Mouse (Mus musculus) lung, adult 2 months (tissue): Measurements from ENCODE around the gene Smad6. TPM values are rescaled to one million over a fixed set of nuclear protein-coding genes. Genes with fewer than 3 reads are reported as not detected.

ENCODE experiments used
- DNase-seq: peaks from one replicate; pipeline ENCODE4 v3.0.0; 2022
- H3K4me1 ChIP-seq: fragments of 200-500 bp; 2 replicates; pipeline ENCODE4 v1.6.1; 2011; ENCODE audit warnings: low read length; ENCODE audit not compliant: control insufficient read depth, insufficient read depth
- H3K4me3 ChIP-seq: fragments of 200-500 bp; replicated peaks from 2 replicates; pipeline ENCODE3; 2011; ENCODE audit warnings: low read depth, mild to moderate bottlenecking, control low read depth, low read length; ENCODE audit errors: extremely low read depth
- CTCF ChIP-seq: fragments of 200-500 bp; IDR thresholded peaks from 2 replicates; pipeline ENCODE4 v1.5.1; 2011; ENCODE audit warnings: mild to moderate bottlenecking, low read length, control low read depth; ENCODE audit not compliant: insufficient read depth
- POLR2A ChIP-seq: fragments of 200-500 bp; IDR thresholded peaks from 2 replicates; pipeline ENCODE4 v1.6.1; 2011; ENCODE audit warnings: low read depth, mild to moderate bottlenecking, control low read depth, low read length, borderline replicate concordance; ENCODE audit errors: extremely low read depth
- WGBS: fragments of 180-500 bp; shearing (Covaris S2); methylation state at CpG from one replicate; pipeline ENCODE4 v1.1.7; 2018; 5-methylcytosine and 5-hydroxymethylcytosine counted together
- polyA plus RNA-seq: library from polyadenylated mRNA; depleted of rRNA; stranded (reverse); fragments of >200 nt; gene quantifications from 2 replicates; pipeline ENCODE4 v1.2.3, GENCODE M21; 2012

Gene Smad6
- polyA plus RNA-seq, 1 experiment, result 260 TPM

GRCm38 (mm10) chr9:64022562-64023366 lies 905 bp upstream of the Smad6 start:
- DNase-seq, result peak; percentile 94

GRCm38 (mm10) chr9:64021319-64021850 lies 474 bp downstream of the Smad6 start:
- H3K4me3 ChIP-seq, result peak overlapping the region; percentile 90
- under 1% methylated on average over 32 of the region's 32 CpGs for WGBS
- no peak for DNase-seq
- peaks cover 3% of the 10 kb centered on the region; the same call in 1 of the 2 replicates for H3K4me1 ChIP-seq
- TF ChIP-seq CTCF, result no peak
- no peak; the same call in 1 of the 2 replicates for TF ChIP-seq POLR2A

More at GRCm38 (mm10) chr9:64022562-64023366, 905 bp upstream of the Smad6 start:
- WGBS, result 2% methylated on average over 54 of the region's 54 CpGs
- Histone ChIP-seq H3K4me3 (peak overlapping the region; percentile 84), H3K4me1 (peaks cover 3% of the 10 kb centered on the region; the same call in 1 of the 2 replicates)
- TF ChIP-seq POLR2A (peak; percentile 45; the same call in 1 of the 2 replicates), CTCF (no peak)

- peak; percentile 65 for DNase-seq
- under 1% methylated on average over 77 of the region's 89 CpGs for WGBS
- peak overlapping the region; percentile 90 for H3K4me3 ChIP-seq
- H3K4me1 ChIP-seq, result peaks cover 5% of the 10 kb centered on the region; the same call in 1 of the 2 replicates
- TF ChIP-seq POLR2A (0 out of 2 replicates have a peak, but pooled peaks have one; percentile 24), CTCF (no peak)
Observed at GRCm38 (mm10) chr9:64020606-64021318, 1.1 kb downstream of the Smad6 start.

- peak; percentile 64 for DNase-seq
- Histone ChIP-seq H3K4me3 (peak overlapping the region; percentile 90), H3K4me1 (peaks cover 5% of the 10 kb centered on the region; the same call in 1 of the 2 replicates)
- under 1% methylated on average over 50 of the region's 50 CpGs for WGBS
- no peak for TF ChIP-seq CTCF
- no peak for TF ChIP-seq POLR2A
Observed at GRCm38 (mm10) chr9:64020171-64020605, 1.7 kb downstream of the Smad6 start.

GRCm38 (mm10) chr9:64019036-64019886 lies 2.6 kb downstream of the Smad6 start:
- DNase-seq, result no peak
- Histone ChIP-seq H3K4me3 (peak overlapping the region; percentile 90), H3K4me1 (peaks cover 5% of the 10 kb centered on the region)
- TF ChIP-seq POLR2A (0 out of 2 replicates have a peak, but pooled peaks have one; percentile 37), CTCF (no peak)
- WGBS, result 19% methylated on average over 10 of the region's 10 CpGs

- WGBS, result 11% methylated on average over 23 of the region's 23 CpGs
- TF ChIP-seq POLR2A, result peak; percentile 78; the same call in 1 of the 2 replicates
- no peak for TF ChIP-seq CTCF
- peak overlapping the region; percentile 90 for H3K4me3 ChIP-seq
- DNase-seq, result peak; percentile 78
- peaks cover 6% of the 10 kb centered on the region for H3K4me1 ChIP-seq
Observed at GRCm38 (mm10) chr9:64017861-64018793, 3.7 kb downstream of the Smad6 start.

- TF ChIP-seq CTCF, result no peak
- no peak for TF ChIP-seq POLR2A
- WGBS, result 4% methylated on average over 25 of the region's 25 CpGs
- DNase-seq, result peak; percentile 62
- Histone ChIP-seq H3K4me1 (peaks cover 5% of the 10 kb centered on the region; the same call in 1 of the 2 replicates), H3K4me3 (peak overlapping the region; percentile 60)
Observed at GRCm38 (mm10) chr9:64016648-64017400, 5.0 kb downstream of the Smad6 start.

- 43% methylated on average over 7 of the region's 7 CpGs for WGBS
- Histone ChIP-seq H3K4me1 (peaks cover 5% of the 10 kb centered on the region; the same call in 1 of the 2 replicates), H3K4me3 (peak overlapping the region; percentile 38)
- TF ChIP-seq CTCF (no peak), POLR2A (no peak)
- DNase-seq, result no peak
Observed at GRCm38 (mm10) chr9:64016092-64016491, 5.8 kb downstream of the Smad6 start.
